Mouse (Mus musculus) heart, postnatal 0 days (tissue): ENCODE results near the gene Specc1. TPM values are rescaled to one million over a fixed set of nuclear protein-coding genes. Genes with fewer than 3 reads are reported as not detected.

Experiments
- ATAC-seq: fragments of 200-750 bp; cut with Nextera tagmentation; 2 replicates; pipeline ENCODE4 v1.8.0; 2017; ENCODE audit warnings: low read depth, moderate number of reproducible peaks, moderate library complexity; ENCODE audit not compliant: insufficient read depth
- DNase-seq: peaks from one replicate; pipeline ENCODE4 v3.0.0-alpha.2; 2016; ENCODE audit warnings: low spot score
- H3K27ac ChIP-seq: fragments of 300-500 bp; sonication (generic); 2 replicates; pipeline ENCODE4 v1.5.1; 2014; ENCODE audit warnings: low read depth, mild to moderate bottlenecking
- H3K27me3 ChIP-seq: fragments of 300-500 bp; sonication (generic); 2 replicates; pipeline ENCODE4 v1.6.1; 2014; ENCODE audit warnings: low read length, mixed read lengths; ENCODE audit not compliant: control insufficient read depth, insufficient read depth
- H3K36me3 ChIP-seq: fragments of 300-500 bp; sonication (generic); replicated peaks from 2 replicates; pipeline ENCODE4 v1.6.1; 2014; ENCODE audit warnings: low read length, mixed read lengths; ENCODE audit not compliant: control insufficient read depth, insufficient read depth
- H3K4me1 ChIP-seq: fragments of 300-500 bp; sonication (generic); 2 replicates; pipeline ENCODE4 v1.6.1; 2014; ENCODE audit warnings: antibody characterized with exemption; ENCODE audit not compliant: control insufficient read depth, insufficient read depth
- H3K4me2 ChIP-seq: fragments of 300-500 bp; sonication (generic); 2 replicates; pipeline ENCODE4 v1.6.1; 2014; ENCODE audit warnings: low read depth, mild to moderate bottlenecking, low read length, moderate library complexity
- H3K4me3 ChIP-seq: fragments of 300-500 bp; sonication (generic); 2 replicates; pipeline ENCODE4 v1.5.1; 2014; ENCODE audit warnings: low read depth, low read length
- H3K9ac ChIP-seq: fragments of 300-500 bp; sonication (generic); replicated peaks from 2 replicates; pipeline ENCODE4 v1.6.1; 2014; ENCODE audit warnings: low read depth, low read length, mixed read lengths
- H3K9me3 ChIP-seq: fragments of 300-500 bp; sonication (generic); replicated peaks from 2 replicates; pipeline ENCODE4 v1.6.1; 2016; ENCODE audit warnings: low read length; ENCODE audit not compliant: control insufficient read depth
- CTCF ChIP-seq: IDR thresholded peaks from 2 replicates; pipeline ENCODE4 v1.5.1; 2016; ENCODE audit warnings: antibody characterized with exemption, control low read depth, low read depth
- EP300 ChIP-seq: IDR thresholded peaks from 2 replicates; pipeline ENCODE4 v1.6.1; 2016; ENCODE audit warnings: antibody characterized with exemption, low read depth
- WGBS: fragments of 180-500 bp; shearing (Covaris S2); extraction: QIAGEN DNeasy Blood & Tissue Kit; methylation state at CpG from one replicate; pipeline ENCODE4 v1.1.7; 2014; 5-methylcytosine and 5-hydroxymethylcytosine counted together
- polyA plus RNA-seq: library from polyadenylated mRNA; unstranded; fragments of >200 nt; fragmentation: Nextera tagmentation; extraction: Ambion mirVana; gene quantifications from 2 replicates; pipeline ENCODE4 v1.2.1, GENCODE M21; 2015
- total RNA-seq: library from RNA; depleted of rRNA; stranded (reverse); fragments of >200 nt; gene quantifications from 2 replicates; pipeline ENCODE4 v1.2.3, GENCODE M21; 2014; ENCODE audit warnings: low replicate concordance

Gene Specc1
- total and polyA plus RNA-seq, 2 experiments from 2014 or later, result 5.2 to 8.4 TPM

GRCm38 (mm10) chr11:62164357-62164756 lies 207.8 kb downstream of the Specc1 start:
- TF ChIP-seq CTCF, result no peak
- no peak for TF ChIP-seq EP300
- ATAC-seq (no peak), DNase-seq (no peak)
- Histone ChIP-seq H3K4me1 (no peaks in the 10 kb centered on the region), H3K36me3 (no peaks in the 10 kb centered on the region), H3K27me3 (no peaks in the 10 kb centered on the region), H3K4me3 (no peak overlapping the region), H3K9ac (no peak overlapping the region), H3K27ac (no peak overlapping the region), H3K4me2 (no peak overlapping the region), H3K9me3 (no peaks in the 10 kb centered on the region)
- 81% methylated on average over 3 of the region's 3 CpGs for WGBS

GRCm38 (mm10) chr11:62166503-62166902 lies 209.9 kb downstream of the Specc1 start:
- H3K27me3 ChIP-seq, result no peaks in the 10 kb centered on the region
- H3K9me3 ChIP-seq, result no peaks in the 10 kb centered on the region
- DNase-seq (no peak), ATAC-seq (no peak)
- WGBS, result 72% methylated on average over 3 of the region's 3 CpGs
- H3K9ac ChIP-seq, result no peak overlapping the region
- H3K27ac ChIP-seq, result no peak overlapping the region
- no peak overlapping the region for H3K4me2 ChIP-seq
- H3K36me3 ChIP-seq, result no peaks in the 10 kb centered on the region
- TF ChIP-seq EP300, result no peak
- no peak for TF ChIP-seq CTCF
- no peaks in the 10 kb centered on the region for H3K4me1 ChIP-seq
- H3K4me3 ChIP-seq, result no peak overlapping the region

- no peaks in the 10 kb centered on the region for H3K9me3 ChIP-seq
- no peaks in the 10 kb centered on the region for H3K4me1 ChIP-seq
- no peaks in the 10 kb centered on the region for H3K27me3 ChIP-seq
- TF ChIP-seq EP300 (no peak), CTCF (no peak)
- H3K4me3 ChIP-seq, result no peak overlapping the region
- H3K4me2 ChIP-seq, result no peak overlapping the region
- no peak overlapping the region for H3K27ac ChIP-seq
- 86% methylated on average over 3 of the region's 3 CpGs for WGBS
- H3K36me3 ChIP-seq, result no peaks in the 10 kb centered on the region
- H3K9ac ChIP-seq, result no peak overlapping the region
- ATAC-seq, result no peak
- DNase-seq, result no peak
Measured at GRCm38 (mm10) chr11:62168146-62168545, 211.6 kb downstream of the Specc1 start.

- whole genome bisulfite sequencing, result 80% methylated on average over 10 of the region's 10 CpGs
- Histone ChIP-seq H3K27me3 (no peaks in the 10 kb centered on the region), H3K36me3 (no peaks in the 10 kb centered on the region), H3K27ac (no peak overlapping the region), H3K4me2 (no peak overlapping the region), H3K4me3 (no peak overlapping the region), H3K4me1 (no peaks in the 10 kb centered on the region), H3K9me3 (no peaks in the 10 kb centered on the region), H3K9ac (no peak overlapping the region)
- DNase-seq (no peak), ATAC-seq (no peak)
- TF ChIP-seq CTCF, result no peak
Measured at GRCm38 (mm10) chr11:62177395-62178113, 221.0 kb downstream of the Specc1 start.

GRCm38 (mm10) chr11:62180791-62181190 lies 224.2 kb downstream of the Specc1 start:
- H3K36me3 ChIP-seq, result no peaks in the 10 kb centered on the region
- 82% methylated on average over 6 of the region's 6 CpGs for WGBS
- H3K4me2 ChIP-seq, result no peak overlapping the region
- H3K9me3 ChIP-seq, result no peaks in the 10 kb centered on the region
- DNase-seq (no peak), ATAC-seq (no peak)
- no peaks in the 10 kb centered on the region for H3K27me3 ChIP-seq
- TF ChIP-seq EP300 (no peak), CTCF (no peak)
- H3K4me3 ChIP-seq, result no peak overlapping the region
- no peak overlapping the region for H3K9ac ChIP-seq
- no peak overlapping the region for H3K27ac ChIP-seq
- H3K4me1 ChIP-seq, result no peaks in the 10 kb centered on the region

GRCm38 (mm10) chr11:62184900-62185299 lies 228.3 kb downstream of the Specc1 start:
- Histone ChIP-seq H3K4me3 (no peak overlapping the region), H3K4me2 (no peak overlapping the region), H3K27me3 (no peaks in the 10 kb centered on the region), H3K9me3 (no peaks in the 10 kb centered on the region), H3K4me1 (no peaks in the 10 kb centered on the region), H3K27ac (no peak overlapping the region), H3K9ac (no peak overlapping the region), H3K36me3 (no peaks in the 10 kb centered on the region)
- ATAC-seq (no peak), DNase-seq (no peak)
- 77% methylated on average over 4 of the region's 4 CpGs for WGBS
- TF ChIP-seq EP300, result no peak
- no peak for TF ChIP-seq CTCF
